Mouse (Mus musculus) heart, embryonic 13.5 days (tissue): ENCODE results near the gene Gpr15. TPM values are rescaled to one million over a fixed set of nuclear protein-coding genes. Genes with fewer than 3 reads are reported as not detected.

Experiments
- ATAC-seq: fragments of 200-750 bp; cut with Nextera tagmentation; 2 replicates; pipeline ENCODE4 v1.8.0; 2017; ENCODE audit warnings: moderate TSS enrichment; ENCODE audit not compliant: insufficient number of reproducible peaks, low FRiP score, low TSS enrichment; ENCODE audit errors: extremely low read depth
- H3K27ac ChIP-seq: fragments of 300-500 bp; sonication (generic); replicated peaks from 2 replicates; pipeline ENCODE4 v1.5.1; 2015; ENCODE audit warnings: moderate library complexity, mild to moderate bottlenecking, inconsistent platforms
- H3K27me3 ChIP-seq: fragments of 300-500 bp; sonication (generic); replicated peaks from 2 replicates; pipeline ENCODE4 v1.6.1; 2015; ENCODE audit warnings: mild to moderate bottlenecking, inconsistent platforms
- H3K36me3 ChIP-seq: fragments of 300-500 bp; sonication (generic); 2 replicates; pipeline ENCODE4 v1.6.1; 2015; ENCODE audit warnings: mild to moderate bottlenecking, inconsistent platforms
- H3K4me1 ChIP-seq: fragments of 300-500 bp; sonication (generic); 2 replicates; pipeline ENCODE4 v1.6.1; 2015; ENCODE audit warnings: inconsistent platforms
- H3K4me2 ChIP-seq: fragments of 300-500 bp; sonication (generic); 2 replicates; pipeline ENCODE4 v1.6.1; 2015; ENCODE audit warnings: inconsistent platforms, mild to moderate bottlenecking, moderate library complexity
- H3K4me3 ChIP-seq: fragments of 300-500 bp; sonication (generic); 2 replicates; pipeline ENCODE4 v1.5.1; 2015; ENCODE audit warnings: moderate library complexity, mild to moderate bottlenecking, inconsistent platforms
- H3K9ac ChIP-seq: fragments of 300-500 bp; sonication (generic); 2 replicates; pipeline ENCODE4 v1.6.1; 2015; ENCODE audit warnings: inconsistent platforms, mild to moderate bottlenecking, moderate library complexity
- H3K9me3 ChIP-seq: fragments of 300-500 bp; sonication (generic); 2 replicates; pipeline ENCODE4 v1.6.1; 2016; ENCODE audit warnings: inconsistent platforms
- WGBS: fragments of 180-500 bp; shearing (Covaris S2); methylation state at CpG from one replicate; pipeline ENCODE4 v1.1.7; 2015; ENCODE audit warnings: mixed read lengths; 5-methylcytosine and 5-hydroxymethylcytosine counted together
- microRNA-seq: library from miRNA; unstranded; fragments of <30 nt; microRNA quantifications from one replicate; pipeline ENCODE4, GENCODE M21; 2016
- polyA plus RNA-seq: library from polyadenylated mRNA; unstranded; fragments of >200 nt; fragmentation: Nextera tagmentation; extraction: Ambion mirVana; gene quantifications from 2 replicates; pipeline ENCODE4 v1.2.1, GENCODE M21; 2015

Gene Gpr15
- polyA plus RNA-seq, 1 experiment from 2014 or later = not detected

GRCm38 (mm10) chr16:58669917-58670630 is 48.8 kb downstream of the Gpr15 start, which contains the start of gene Cpox:
Gene Cpox (plus strand): TSS chr16:58670292.
- Histone ChIP-seq H3K4me3 (peak within 1 kb of the TSS; percentile 97), H3K27ac (peak within 1 kb of the TSS; percentile 91), H3K4me2 (peak within 1 kb of the TSS; percentile 91), H3K36me3 (peaks cover 28% of the 10 kb centered on the region), H3K9me3 (no peaks in the 10 kb centered on the region), H3K4me1 (peaks cover 30% of the 10 kb centered on the region), H3K9ac (peak within 1 kb of the TSS; percentile 94), H3K27me3 (no peaks in the 10 kb centered on the region)
- ATAC-seq = peak; percentile 96
- WGBS = under 1% methylated on average over 51 of the region's 51 CpGs

- Histone ChIP-seq H3K9me3 (no peaks in the 10 kb centered on the region), H3K4me2 (peak overlapping the region; percentile 91), H3K4me1 (peaks cover 30% of the 10 kb centered on the region), H3K4me3 (peak overlapping the region; percentile 97), H3K27ac (peak overlapping the region; percentile 91), H3K27me3 (no peaks in the 10 kb centered on the region), H3K36me3 (peaks cover 20% of the 10 kb centered on the region), H3K9ac (peak overlapping the region; percentile 94)
- ATAC-seq = no peak
- WGBS = 9% methylated on average over 5 of the region's 5 CpGs
Measured at GRCm38 (mm10) chr16:58669264-58669663, 49.6 kb downstream of the Gpr15 start.

- H3K27me3 ChIP-seq = no peaks in the 10 kb centered on the region
- H3K4me1 ChIP-seq = peaks cover 30% of the 10 kb centered on the region
- H3K9ac ChIP-seq = no peak overlapping the region; the same call in 1 of the 2 replicates
- no peak for ATAC-seq
- peak overlapping the region; percentile 91 for H3K27ac ChIP-seq
- WGBS = 59% methylated on average over 3 of the region's 3 CpGs
- no peak overlapping the region for H3K4me3 ChIP-seq
- peaks cover 14% of the 10 kb centered on the region for H3K36me3 ChIP-seq
- H3K4me2 ChIP-seq = peak overlapping the region; percentile 91
- H3K9me3 ChIP-seq = no peaks in the 10 kb centered on the region
Measured at GRCm38 (mm10) chr16:58668586-58668985, 50.3 kb downstream of the Gpr15 start.

Small RNA genes lying within 50 kb of the gene (microRNA-seq; reads per million reads assigned to microRNA genes)
- gene Gm27564 = not detected

Other genes with a start within 250 kb of the Gpr15 start
- gene St3gal6, start 194.8 kb downstream of the Gpr15 start, polyA plus RNA-seq = 13.8 and 16.0 TPM in 2 replicates
- not detected in 2 replicates for gene Gm813, start 102.1 kb downstream of the Gpr15 start, polyA plus RNA-seq
- not detected in 2 replicates for gene E330017A01Rik, start 80.3 kb downstream of the Gpr15 start, polyA plus RNA-seq
- 26.9 and 37.8 TPM in 2 replicates for gene Cpox, start 48.8 kb downstream of the Gpr15 start, polyA plus RNA-seq
- 96.1 and 103 TPM in 2 replicates for gene Cldnd1, start 8.8 kb upstream of the Gpr15 start, polyA plus RNA-seq
- not detected in 2 replicates for gene Olfr172, start 44.1 kb upstream of the Gpr15 start, polyA plus RNA-seq
- not detected in 2 replicates for gene Olfr173, start 81.2 kb upstream of the Gpr15 start, polyA plus RNA-seq
- not detected in 2 replicates for gene Olfr175-ps1, start 107.7 kb upstream of the Gpr15 start, polyA plus RNA-seq
- gene Olfr177, start 155.7 kb upstream of the Gpr15 start, polyA plus RNA-seq = not detected in 2 replicates
- gene Olfr178, start 173.0 kb upstream of the Gpr15 start, polyA plus RNA-seq = not detected in 2 replicates
- gene Olfr181, start 209.7 kb upstream of the Gpr15 start, polyA plus RNA-seq = not detected in 2 replicates
- gene Olfr180, start 210.3 kb upstream of the Gpr15 start, polyA plus RNA-seq = not detected in 2 replicates